Mouse (Mus musculus) thymus, postnatal 4 days (tissue): Measurements from ENCODE around the gene Ppp1r12b.

Source experiments
- DNase-seq: peaks from one replicate; pipeline ENCODE4 v3.0.0; 2021

The Ppp1r12b gene

GRCm38 (mm10) chr1:134938233-134938632 is 17.5 kb downstream of the Ppp1r12b start:
- DNase-seq, result no peak

DNA sequence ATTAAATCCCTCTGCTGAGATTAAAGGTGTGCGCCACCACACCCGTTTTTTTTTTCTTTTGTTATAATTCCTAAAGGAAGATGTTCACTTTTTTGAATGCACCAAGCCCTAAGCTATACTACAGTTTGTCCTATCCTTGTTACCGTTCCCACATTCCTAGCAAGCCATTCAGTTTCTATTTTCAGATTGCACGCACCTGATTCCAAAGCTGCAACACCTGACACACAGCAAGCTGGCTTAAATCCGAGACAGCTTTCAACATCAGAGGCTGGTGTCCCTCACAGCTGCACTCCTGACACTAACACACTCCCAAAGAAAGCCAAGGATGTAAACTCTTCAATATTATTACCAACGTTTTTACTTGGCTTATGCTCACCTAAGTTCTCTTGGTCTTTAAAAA is 19.4 kb downstream of the Ppp1r12b start:
- no peak for DNase-seq

GRCm38 (mm10) chr1:134932431-134932830 is 23.3 kb downstream of the Ppp1r12b start:
- DNase-seq, result no peak

- no peak for DNase-seq
Observed at GRCm38 (mm10) chr1:134919010-134919409, 36.7 kb downstream of the Ppp1r12b start.

GRCm38 (mm10) chr1:134915421-134915820 is 40.3 kb downstream of the Ppp1r12b start:
- no peak for DNase-seq

- no peak for DNase-seq
Observed at GRCm38 (mm10) chr1:134913535-134913934, 42.2 kb downstream of the Ppp1r12b start.

DNA sequence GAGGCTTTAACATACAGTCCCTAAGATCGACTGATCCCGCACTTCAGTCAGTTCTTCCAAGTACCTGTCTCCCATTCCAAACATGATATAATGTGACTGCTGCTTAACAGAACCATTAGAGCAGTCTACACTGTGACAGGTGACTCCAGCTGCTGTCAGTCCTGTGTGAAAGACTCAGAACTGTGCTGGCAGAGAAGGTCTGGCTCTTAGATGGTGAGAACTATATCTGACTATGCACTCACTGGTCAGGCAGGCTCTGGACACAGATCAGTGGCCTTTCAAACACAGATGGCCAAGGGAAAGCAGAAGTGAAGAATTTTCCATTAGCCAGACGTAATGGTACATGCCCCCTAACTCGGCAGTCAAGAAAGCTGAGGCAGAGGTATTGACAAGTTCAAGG is 43.9 kb downstream of the Ppp1r12b start:
- no peak for DNase-seq

DNA sequence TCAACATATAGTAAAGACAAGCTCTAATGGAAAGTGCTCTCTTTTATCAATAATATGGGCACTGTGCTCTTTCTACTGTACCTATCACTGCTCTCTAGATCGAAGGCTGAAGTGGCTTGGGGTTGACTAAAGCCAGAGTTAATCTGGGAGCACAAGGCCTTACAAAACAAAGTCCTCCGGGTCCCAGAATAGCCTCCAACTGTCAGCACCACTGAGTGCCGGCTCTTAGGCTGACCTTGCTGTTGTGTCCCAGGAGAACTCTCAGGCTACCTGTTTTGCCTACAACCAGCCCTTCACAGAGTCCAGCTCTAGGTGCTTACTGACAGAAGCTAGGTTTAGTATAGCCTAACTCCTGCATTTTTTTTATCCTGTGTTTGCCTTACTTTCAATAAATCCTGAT is 45.7 kb downstream of the Ppp1r12b start:
- DNase-seq, result no peak

DNA sequence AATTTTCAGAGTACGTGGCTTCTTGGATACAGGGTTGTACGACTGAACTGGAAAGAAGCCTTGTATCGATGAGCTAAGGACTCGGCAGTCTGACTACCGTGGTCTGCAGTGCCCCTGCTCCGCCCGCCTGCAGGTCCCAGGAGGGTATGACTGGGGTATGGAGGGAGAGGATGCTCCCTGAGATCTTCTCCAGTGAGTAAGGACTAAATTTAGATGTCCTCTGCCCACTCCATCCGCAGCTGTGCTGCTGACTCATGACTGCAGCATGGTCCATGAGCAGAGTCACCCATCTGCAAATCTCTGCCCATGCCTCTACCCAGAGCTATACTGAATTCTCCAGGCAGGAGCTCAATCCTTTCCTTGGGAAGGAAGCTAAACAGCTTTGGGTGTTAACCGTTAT is 46.3 kb downstream of the Ppp1r12b start:
- no peak for DNase-seq

DNA sequence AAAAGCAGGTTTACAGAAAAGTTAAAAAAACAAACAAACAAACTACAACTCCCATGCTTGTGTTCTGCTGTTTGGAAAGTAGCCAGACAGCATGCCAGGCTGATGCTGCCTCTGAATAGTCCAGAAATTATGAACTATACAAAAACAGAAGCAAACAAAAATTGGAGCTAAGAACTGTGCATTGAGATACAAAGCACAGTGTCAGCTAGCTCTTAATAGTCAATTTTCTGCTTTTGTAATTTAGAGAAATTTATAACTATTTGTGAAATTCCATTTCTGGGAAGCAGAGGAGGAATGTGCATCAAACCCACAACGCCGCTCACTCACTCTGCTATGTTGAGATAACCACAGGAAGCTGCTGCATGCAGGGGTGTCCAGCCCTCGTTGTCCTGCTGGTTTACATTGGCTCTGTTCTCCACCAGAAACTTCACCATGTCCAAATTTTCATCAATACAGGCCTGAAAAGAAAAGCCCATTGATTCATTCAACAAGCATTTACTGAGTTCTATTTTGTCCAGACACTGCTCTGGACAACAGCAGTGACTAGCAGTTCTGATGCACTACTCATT is 53.6 kb downstream of the Ppp1r12b start:
- DNase-seq, result no peak

- no peak for DNase-seq
Observed at GRCm38 (mm10) chr1:134896008-134896407, 59.7 kb downstream of the Ppp1r12b start.

DNA sequence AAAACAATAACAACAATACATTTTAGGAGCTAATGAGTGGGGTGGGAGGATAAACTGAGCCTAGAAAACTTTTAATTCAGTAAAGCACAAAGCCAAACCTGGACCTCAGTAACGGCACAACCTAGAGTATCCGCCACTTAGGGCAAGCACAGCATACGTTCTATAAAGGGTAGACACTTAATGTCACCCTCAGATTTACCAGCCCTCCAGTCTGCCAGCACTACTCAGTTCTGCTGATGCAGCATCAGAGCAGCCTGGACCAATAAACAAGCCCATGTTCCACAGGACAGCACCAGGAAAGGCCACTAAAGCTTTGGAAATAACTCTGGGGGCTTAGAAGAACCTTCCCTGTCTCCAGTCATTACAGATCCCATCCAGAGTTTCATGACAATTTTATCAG is 60.9 kb downstream of the Ppp1r12b start:
- DNase-seq, result no peak

GRCm38 (mm10) chr1:134891916-134892315 is 63.8 kb downstream of the Ppp1r12b start:
- DNase-seq, result no peak

DNA sequence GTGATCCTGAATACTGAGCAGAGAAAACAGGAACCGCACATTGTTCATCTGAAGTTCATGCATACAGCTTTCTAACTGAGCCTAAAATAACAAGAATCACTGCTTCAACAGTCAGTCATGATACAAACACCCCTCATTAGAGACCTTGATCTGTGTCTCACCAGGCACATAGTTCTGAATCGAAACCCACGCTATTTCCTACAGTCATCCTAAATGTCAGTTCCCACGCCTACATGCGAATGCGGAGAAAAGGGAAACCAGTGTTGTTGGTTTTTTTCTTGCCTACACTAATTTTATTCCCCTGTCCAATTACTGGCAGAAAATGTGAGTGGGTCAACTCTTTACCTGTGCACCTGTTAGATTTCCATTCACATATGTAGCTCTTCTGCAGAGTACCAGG is 66.1 kb downstream of the Ppp1r12b start:
- DNase-seq, result no peak

DNA sequence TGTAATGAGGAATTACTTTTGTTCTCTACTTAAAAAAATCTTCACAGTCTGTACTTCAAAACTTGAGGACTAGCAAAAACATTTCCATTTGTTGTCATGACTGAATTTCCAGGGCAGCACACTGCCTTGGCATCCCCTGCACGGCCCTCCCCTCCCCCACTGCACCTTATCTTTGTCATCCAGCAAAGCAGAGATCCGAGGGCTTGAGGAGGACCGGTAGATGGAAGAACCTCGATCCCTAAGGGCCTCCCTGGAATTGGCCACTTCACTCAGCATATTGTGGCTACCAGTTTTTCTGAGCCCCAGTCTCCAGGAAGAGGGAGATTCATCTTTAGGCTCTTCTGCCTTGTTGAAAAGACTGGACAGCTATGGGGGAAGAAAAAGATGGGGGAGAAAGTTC is 79.9 kb downstream of the Ppp1r12b start:
- DNase-seq, result no peak

GRCm38 (mm10) chr1:134872678-134873077 is 83.1 kb downstream of the Ppp1r12b start:
- no peak for DNase-seq

DNA sequence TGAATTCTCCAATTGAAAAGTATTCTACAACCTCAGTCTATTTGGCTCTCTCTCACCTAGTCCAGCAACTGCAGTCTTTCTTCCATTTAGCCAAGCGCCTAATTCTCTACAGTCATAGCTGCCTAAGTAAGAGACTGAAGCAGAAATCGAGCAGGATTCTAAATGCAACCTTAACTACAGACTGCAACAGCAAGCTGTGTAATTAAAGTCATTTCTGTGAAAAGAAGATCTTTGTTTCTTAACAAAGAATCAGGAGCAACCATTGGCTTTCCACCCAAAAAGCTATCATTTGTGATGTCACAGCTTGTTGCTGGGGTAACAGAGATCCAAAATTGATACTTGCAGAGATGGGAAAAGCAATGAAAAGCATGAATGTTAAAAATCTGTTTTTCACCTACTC is 89.3 kb downstream of the Ppp1r12b start:
- no peak for DNase-seq

DNA sequence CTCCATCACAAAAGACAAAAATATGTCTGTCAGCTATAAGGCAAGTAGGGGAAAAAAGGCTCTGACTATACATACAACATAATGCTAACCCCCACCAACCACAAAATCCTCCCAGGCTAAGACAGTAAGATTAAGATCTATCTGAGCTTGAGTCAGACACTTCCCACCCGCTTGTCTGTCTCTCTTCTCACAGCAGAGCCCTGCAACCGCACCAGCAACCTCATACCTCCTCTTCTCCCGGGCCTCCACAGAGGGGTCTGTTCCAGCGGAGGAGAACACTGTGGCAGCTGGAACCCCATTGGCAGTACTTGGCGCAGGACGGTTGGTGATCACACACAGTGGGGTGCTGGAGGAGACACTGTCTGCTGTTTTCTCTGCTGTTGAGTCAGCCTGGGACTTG is 90.2 kb downstream of the Ppp1r12b start:
- peak; percentile 32 for DNase-seq

DNA sequence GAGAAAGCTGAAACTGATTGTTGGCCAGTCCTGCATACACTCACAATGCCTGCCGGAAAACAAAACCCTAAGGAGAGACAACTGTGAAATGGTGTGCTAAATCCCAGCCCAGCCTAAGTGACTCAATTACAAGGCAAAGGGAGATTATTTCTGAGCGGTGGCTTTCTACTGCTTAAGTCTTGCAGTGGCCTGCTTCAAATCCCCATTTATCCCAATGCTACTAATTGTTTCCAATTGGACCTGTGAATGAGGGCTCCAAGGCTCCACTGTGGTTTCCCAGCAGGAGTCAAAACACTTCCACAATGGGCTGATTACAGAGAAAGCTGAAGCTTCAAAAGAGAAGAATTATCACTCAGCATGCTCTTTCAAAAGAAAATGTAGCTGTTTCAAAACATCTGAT is 95.2 kb downstream of the Ppp1r12b start:
- DNase-seq, result no peak

DNA sequence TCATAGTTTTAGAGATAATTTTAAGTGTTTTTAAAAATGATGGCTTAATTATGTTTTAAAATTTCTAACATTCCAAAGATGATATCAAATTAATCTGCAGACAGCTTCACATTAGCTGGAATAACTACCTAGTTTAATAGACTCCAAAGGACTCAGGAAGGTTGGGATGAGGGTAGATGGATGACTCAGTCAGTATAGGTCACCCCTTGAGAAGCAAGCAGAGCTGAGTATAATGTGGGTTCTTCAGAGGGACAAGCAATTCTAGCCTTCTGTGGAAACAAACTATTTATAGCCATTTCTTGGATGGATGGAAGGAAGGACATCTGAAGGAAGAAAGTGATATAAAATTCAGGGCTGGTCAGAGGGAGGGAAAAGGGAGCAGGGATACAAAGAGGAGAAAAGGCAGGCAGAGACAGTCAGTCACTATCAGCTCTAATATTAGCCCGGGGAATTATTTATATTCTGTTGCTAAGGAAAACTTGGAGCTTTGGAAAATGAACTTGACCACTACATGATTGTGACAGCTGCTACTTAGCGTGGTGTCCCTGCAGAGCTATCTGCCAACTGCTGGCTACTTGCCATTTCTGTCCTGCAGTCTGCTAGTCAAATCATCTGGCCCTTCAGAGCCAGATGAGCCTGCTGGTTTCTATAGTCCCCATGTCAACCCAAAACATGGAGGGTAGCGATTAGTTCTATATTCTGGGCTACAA is 97.2 kb downstream of the Ppp1r12b start:
- no peak for DNase-seq

- DNase-seq, result peak; percentile 86
Observed at GRCm38 (mm10) chr1:134854325-134854982, 101.3 kb downstream of the Ppp1r12b start.

- DNase-seq, result no peak
Observed at GRCm38 (mm10) chr1:134852797-134853196, 102.9 kb downstream of the Ppp1r12b start.

DNA sequence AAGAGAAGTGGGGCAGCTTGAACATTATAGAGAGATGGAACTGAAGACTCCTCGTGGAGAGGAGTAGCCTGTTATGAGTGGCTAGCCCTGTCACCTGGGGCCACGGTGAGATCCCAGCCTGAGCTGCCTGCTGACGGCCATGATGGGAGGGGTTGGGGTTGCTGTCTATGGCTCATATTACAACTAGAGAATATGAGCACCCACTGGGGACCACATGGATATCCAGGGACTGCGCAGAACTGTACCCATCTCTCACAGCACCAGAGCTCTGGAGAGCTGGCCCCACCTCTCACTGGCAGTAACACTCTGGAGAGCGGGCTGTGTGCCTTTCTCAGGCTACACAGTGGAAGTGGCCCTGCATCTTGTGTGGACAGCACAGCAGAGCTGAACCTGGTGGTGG is 104.5 kb downstream of the Ppp1r12b start:
- no peak for DNase-seq

GRCm38 (mm10) chr1:134850361-134850760 is 105.4 kb downstream of the Ppp1r12b start:
- DNase-seq, result no peak
